Mouse (Mus musculus) cerebellum, adult 2 months (tissue): ENCODE measurements around the gene Apba2.

Experiments
- CTCF ChIP-seq: fragments of 200-500 bp; IDR thresholded peaks from 2 replicates; pipeline ENCODE4 v1.5.1; 2011; ENCODE audit warnings: low read depth, mild to moderate bottlenecking, control low read depth, low read length, moderate library complexity, borderline replicate concordance; ENCODE audit not compliant: insufficient read depth
- POLR2A ChIP-seq: fragments of 200-500 bp; IDR thresholded peaks from 2 replicates; pipeline ENCODE4 v1.6.1; 2011; ENCODE audit warnings: low read length, control low read depth, borderline replicate concordance; ENCODE audit not compliant: insufficient read depth

DNA sequence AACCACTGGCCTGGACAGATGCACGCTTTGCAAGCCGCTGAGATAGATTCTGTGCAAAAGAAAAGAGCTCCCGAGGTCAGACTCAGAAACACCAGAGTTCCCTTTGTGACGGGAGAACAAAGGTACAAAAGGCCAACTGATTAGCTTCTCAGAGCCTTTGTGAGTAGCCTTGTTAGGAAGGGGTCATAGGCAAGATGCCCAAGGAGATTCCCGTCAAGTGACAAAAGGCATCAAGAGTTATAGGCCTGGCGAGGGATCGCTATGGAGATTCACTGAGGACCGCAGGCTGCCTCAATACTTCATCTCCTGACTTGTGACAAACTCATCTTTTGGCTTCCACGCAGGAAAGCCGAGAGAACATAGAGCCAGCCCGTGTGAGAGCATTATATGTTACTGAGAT is 237.6 kb downstream of the Apba2 start:
- TF ChIP-seq CTCF (no peak), POLR2A (no peak)
